Mouse (Mus musculus): ENCODE data around the gene Gpr108.

GRCm38 (mm10) chr17:57195326-57196010 is 52.8 kb downstream of the Gpr108 start:
- TF ChIP-seq CTCF (IDR thresholded peaks at IDR 0.05; ENCODE audit: borderline replicate concordance, insufficient read depth, low read depth, low read length) = no peak
- TF ChIP-seq POLR2A (IDR thresholded peaks at IDR 0.05; ENCODE audit: borderline replicate concordance, insufficient read depth, low read length) = no peak
